Mouse (Mus musculus) stomach, embryonic 15.5 days (tissue): ENCODE results near the gene Matn4. TPM values are rescaled to one million over a fixed set of nuclear protein-coding genes. Genes with fewer than 3 reads are reported as not detected.

ENCODE experiments used
- ATAC-seq: fragments of 200-750 bp; cut with Nextera tagmentation; 2 replicates; pipeline ENCODE4 v1.8.0; 2017; ENCODE audit warnings: low read depth, moderate number of reproducible peaks, moderate TSS enrichment; ENCODE audit not compliant: insufficient read depth, low FRiP score
- H3K27ac ChIP-seq: fragments of 300-500 bp; sonication (generic); 2 replicates; pipeline ENCODE4 v1.5.1; 2015; ENCODE audit warnings: mild to moderate bottlenecking, inconsistent platforms
- H3K27me3 ChIP-seq: fragments of 300-500 bp; sonication (generic); replicated peaks from 2 replicates; pipeline ENCODE4 v1.6.1; 2015; ENCODE audit warnings: inconsistent platforms
- H3K36me3 ChIP-seq: fragments of 300-500 bp; sonication (generic); 2 replicates; pipeline ENCODE4 v1.6.1; 2015; ENCODE audit warnings: inconsistent platforms
- H3K4me1 ChIP-seq: fragments of 300-500 bp; sonication (generic); 2 replicates; pipeline ENCODE4 v1.6.1; 2015; ENCODE audit warnings: inconsistent platforms
- H3K4me2 ChIP-seq: fragments of 300-500 bp; sonication (generic); 2 replicates; pipeline ENCODE4 v1.6.1; 2015; ENCODE audit warnings: mild to moderate bottlenecking, inconsistent platforms
- H3K4me3 ChIP-seq: fragments of 300-500 bp; sonication (generic); replicated peaks from 2 replicates; pipeline ENCODE4 v1.5.1; 2015; ENCODE audit warnings: inconsistent platforms
- H3K9ac ChIP-seq: fragments of 300-500 bp; sonication (generic); 2 replicates; pipeline ENCODE4 v1.6.1; 2015; ENCODE audit warnings: inconsistent platforms
- H3K9me3 ChIP-seq: fragments of 300-500 bp; sonication (generic); 2 replicates; pipeline ENCODE4 v1.6.1; 2016; ENCODE audit warnings: inconsistent platforms
- WGBS: fragments of 180-500 bp; shearing (Covaris S2); methylation state at CpG from one replicate; pipeline ENCODE4 v1.1.7; 2015; 5-methylcytosine and 5-hydroxymethylcytosine counted together
- polyA plus RNA-seq: library from polyadenylated mRNA; unstranded; fragments of >200 nt; fragmentation: Nextera tagmentation; extraction: Ambion mirVana; gene quantifications from 2 replicates; pipeline ENCODE4 v1.2.1, GENCODE M21; 2015

Gene Matn4
- polyA plus RNA-seq, 1 experiment from 2014 or later = 12.4 TPM

DNA sequence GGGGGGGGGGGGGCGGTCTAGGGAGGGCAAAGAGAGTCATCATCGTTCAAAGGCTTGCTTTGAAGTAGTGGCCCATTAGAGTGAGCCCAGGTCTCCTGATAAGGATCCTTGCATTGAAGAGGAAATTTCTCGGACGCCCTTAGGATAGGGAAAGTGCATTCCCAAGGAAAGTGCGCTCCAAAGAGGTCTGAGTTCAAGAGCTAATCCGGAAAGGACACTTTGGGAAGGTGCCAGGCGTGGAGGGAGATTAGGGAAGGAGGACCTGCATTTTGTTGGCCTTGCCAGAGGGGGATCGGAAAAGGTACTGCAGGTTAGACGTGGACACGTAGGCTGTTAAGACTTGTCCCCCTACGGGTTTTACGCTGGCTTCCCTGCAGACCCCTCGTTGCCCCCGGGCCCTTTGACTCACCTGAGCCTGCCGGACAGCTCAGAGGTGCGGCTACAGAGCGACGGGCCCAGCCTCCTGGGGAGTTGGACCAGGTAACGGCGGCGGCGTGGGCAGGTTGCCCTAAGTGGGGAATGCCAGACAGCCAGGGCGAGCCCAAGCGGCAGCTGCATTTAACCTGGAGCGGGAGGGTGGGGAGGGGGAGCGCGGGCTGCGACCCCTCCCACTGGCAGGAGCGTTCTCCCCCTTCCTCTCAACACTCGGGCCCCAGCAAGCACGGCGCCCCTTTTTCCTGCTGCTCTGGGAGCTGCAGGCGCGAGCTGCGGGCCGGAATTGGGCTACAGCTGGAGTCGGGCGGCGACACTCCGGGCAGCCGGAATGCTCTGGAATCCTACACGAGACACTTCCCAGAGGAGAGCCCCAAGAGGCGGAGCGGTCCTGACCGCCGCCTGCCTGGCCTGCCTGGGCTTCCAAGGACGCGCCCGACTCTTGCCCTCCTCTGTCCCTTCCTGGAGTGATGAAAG lies 624 bp downstream of the Matn4 start:
- Histone ChIP-seq H3K4me3 (peak overlapping the region; percentile 42), H3K4me2 (peak overlapping the region; percentile 68), H3K27ac (no peak overlapping the region), H3K4me1 (peaks cover 27% of the 10 kb centered on the region), H3K9me3 (no peaks in the 10 kb centered on the region), H3K27me3 (peaks cover 75% of the 10 kb centered on the region), H3K9ac (peak overlapping the region; percentile 14), H3K36me3 (no peaks in the 10 kb centered on the region)
- ATAC-seq = no peak
- WGBS = 3% methylated on average over 49 of the region's 49 CpGs

DNA sequence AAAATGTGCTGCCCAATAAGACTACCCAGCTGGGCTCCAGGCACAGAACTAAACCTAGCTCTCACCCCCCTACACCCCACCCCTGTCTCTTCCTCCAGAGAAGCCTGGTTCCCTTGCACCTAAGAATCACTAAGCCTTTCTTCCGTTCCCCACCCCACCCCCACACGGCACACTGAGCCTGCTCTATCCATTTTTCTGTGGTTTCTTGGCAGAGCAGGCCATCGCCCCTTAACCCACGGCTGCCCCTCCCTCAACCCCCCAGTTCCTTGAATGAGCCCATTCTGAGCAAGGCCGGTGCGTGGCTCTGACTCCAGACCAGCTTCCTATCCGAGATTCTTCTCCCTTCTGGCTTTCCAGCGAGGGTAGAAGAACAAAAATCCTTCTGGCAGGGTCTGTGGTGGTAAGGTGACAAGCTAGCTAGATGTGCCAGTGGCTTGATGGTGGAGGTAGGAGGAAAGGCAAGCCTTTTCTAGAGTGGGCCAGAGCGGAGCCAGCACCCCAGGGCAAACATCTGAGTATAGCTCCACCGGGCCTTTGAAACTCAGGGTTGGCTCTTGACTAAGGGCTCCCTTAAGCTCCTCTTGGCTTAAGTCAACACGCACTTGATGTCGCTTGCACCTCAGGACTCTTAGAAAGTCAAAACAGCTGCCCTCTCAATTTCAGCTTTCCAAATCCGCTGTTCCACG lies 1.4 kb downstream of the Matn4 start:
- H3K4me1 ChIP-seq = peaks cover 27% of the 10 kb centered on the region
- peak overlapping the region; percentile 18; the same call in 1 of the 2 replicates for H3K27ac ChIP-seq
- no peak overlapping the region for H3K9ac ChIP-seq
- H3K4me2 ChIP-seq = peak overlapping the region; percentile 68; the same call in 1 of the 2 replicates
- peak overlapping the region; percentile 42 for H3K4me3 ChIP-seq
- no peaks in the 10 kb centered on the region for H3K9me3 ChIP-seq
- 21% methylated on average over 14 of the region's 14 CpGs for WGBS
- H3K36me3 ChIP-seq = no peaks in the 10 kb centered on the region
- peaks cover 78% of the 10 kb centered on the region for H3K27me3 ChIP-seq
- ATAC-seq = peak; percentile 9; the same call in 1 of the 2 replicates

DNA sequence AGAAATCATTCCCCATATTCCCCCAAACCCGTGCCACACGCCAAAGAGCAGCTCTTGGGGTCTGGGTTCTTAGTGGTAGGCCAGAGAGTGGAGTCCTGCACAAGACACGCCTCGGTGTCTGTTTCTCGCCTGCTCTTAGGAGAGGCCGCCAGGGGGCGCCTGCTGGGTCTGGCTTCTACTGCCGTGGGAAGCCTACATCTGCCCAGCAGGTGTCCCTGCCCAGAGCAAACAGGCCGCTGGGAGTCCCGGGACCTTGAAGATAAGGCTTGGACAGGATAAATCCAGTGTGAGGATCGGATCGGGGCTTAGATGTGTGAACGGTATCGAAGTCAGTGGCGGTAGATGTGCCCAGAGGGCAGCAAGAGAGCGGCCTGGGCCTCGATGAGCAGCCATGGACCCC lies 2.1 kb downstream of the Matn4 start, which contains the start of gene Rbpjl:
Gene Rbpjl, plus strand, starts transcription at position 236 of the 400 bp plus-strand sequence.
- H3K9ac ChIP-seq = no peak within 1 kb of the TSS
- peak within 1 kb of the TSS; percentile 42 for H3K4me3 ChIP-seq
- 5% methylated on average over 17 of the region's 17 CpGs for WGBS
- H3K4me1 ChIP-seq = peaks cover 27% of the 10 kb centered on the region
- peak; percentile 57 for ATAC-seq
- H3K4me2 ChIP-seq = peak within 1 kb of the TSS; percentile 68; the same call in 1 of the 2 replicates
- no peaks in the 10 kb centered on the region for H3K9me3 ChIP-seq
- H3K27me3 ChIP-seq = peaks cover 74% of the 10 kb centered on the region
- peak within 1 kb of the TSS; percentile 18; the same call in 1 of the 2 replicates for H3K27ac ChIP-seq
- H3K36me3 ChIP-seq = no peaks in the 10 kb centered on the region

- H3K4me3 ChIP-seq = no peak overlapping the region
- H3K9me3 ChIP-seq = no peaks in the 10 kb centered on the region
- no peak overlapping the region for H3K9ac ChIP-seq
- no peaks in the 10 kb centered on the region for H3K36me3 ChIP-seq
- no peak overlapping the region for H3K27ac ChIP-seq
- H3K4me1 ChIP-seq = peaks cover 5% of the 10 kb centered on the region; the same call in 1 of the 2 replicates
- no peak overlapping the region for H3K4me2 ChIP-seq
- H3K27me3 ChIP-seq = peaks cover 33% of the 10 kb centered on the region
- 70% methylated on average over 12 of the region's 12 CpGs for WGBS
- no peak for ATAC-seq
These were observed 8.0 kb downstream of the Matn4 start for GRCm38 (mm10) chr2:164396911-164397310.

DNA sequence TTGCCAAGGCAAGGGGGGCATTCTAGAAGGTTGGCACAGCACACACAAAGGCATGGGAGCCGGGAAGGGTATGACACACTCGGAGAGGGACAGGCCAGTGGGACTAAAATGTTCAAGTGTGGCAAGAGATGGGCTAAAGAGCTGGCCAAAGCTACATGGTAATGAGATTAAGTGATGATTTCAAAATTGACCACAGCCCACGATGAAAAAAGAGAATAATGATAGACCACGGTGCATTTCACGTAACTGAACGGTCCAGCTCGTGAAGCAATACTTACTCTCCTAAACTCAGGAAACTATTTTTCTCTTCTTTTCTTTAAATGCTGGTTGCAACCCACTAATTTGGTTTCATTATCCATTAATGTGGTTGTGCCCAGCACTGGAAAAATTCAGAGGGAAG lies 8.9 kb downstream of the Matn4 start:
- H3K9me3 ChIP-seq = no peaks in the 10 kb centered on the region
- H3K9ac ChIP-seq = no peak overlapping the region
- H3K4me3 ChIP-seq = no peak overlapping the region
- H3K4me2 ChIP-seq = no peak overlapping the region
- peaks cover 5% of the 10 kb centered on the region; the same call in 1 of the 2 replicates for H3K4me1 ChIP-seq
- no peak overlapping the region for H3K27ac ChIP-seq
- H3K27me3 ChIP-seq = peaks cover 25% of the 10 kb centered on the region
- ATAC-seq = no peak
- 90% methylated on average over 7 of the region's 7 CpGs for WGBS
- H3K36me3 ChIP-seq = no peaks in the 10 kb centered on the region

DNA sequence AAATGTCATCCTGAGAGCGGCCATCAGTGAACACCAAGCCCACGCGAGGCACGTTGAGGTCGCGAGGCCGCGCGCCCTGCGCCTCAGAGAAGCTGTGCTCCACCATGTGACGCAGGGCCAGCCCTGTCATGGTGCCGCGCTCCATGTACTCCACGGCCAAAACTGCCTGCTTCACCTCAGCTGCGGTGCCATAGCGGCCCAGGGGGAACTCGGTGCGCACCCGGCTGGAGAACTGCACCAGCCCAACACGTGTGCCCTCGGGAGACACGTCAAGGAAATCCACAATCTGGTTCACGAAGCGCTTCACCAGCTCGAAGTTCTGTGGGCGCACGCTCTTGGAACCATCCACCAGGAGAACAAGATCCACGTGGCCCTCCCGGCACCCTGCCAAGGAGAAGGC lies 11.8 kb downstream of the Matn4 start:
- Histone ChIP-seq H3K9ac (no peak overlapping the region), H3K4me2 (no peak overlapping the region), H3K4me1 (peaks cover 7% of the 10 kb centered on the region; the same call in 1 of the 2 replicates), H3K27ac (no peak overlapping the region), H3K4me3 (no peak overlapping the region), H3K27me3 (0 out of 2 replicates have a peak, but pooled peaks cover 3% of the 10 kb centered on the region), H3K9me3 (no peaks in the 10 kb centered on the region), H3K36me3 (no peaks in the 10 kb centered on the region)
- ATAC-seq = no peak
- WGBS = 75% methylated on average over 29 of the region's 29 CpGs

DNA sequence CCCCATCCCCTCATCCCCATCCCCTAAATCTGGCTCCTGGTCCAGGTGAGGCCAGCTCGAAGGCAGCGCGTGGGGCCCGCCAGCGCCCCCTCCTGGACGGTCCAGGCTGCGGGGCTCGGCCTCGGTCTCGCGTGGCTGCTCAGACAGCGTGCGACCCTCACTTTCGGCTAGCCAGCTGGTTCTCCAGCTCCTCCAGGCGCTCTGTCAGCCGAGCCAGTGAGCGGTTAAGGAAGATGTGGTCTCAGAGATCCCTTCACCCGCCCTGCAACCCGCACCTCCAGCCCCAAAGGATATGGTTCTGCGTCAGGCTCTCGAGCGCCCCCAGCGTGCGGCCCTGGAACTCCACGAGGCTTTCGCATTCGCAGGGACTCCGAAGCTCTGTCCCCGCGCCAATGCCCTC lies 15.5 kb downstream of the Matn4 start:
- Histone ChIP-seq H3K4me3 (peak overlapping the region; percentile 54), H3K4me2 (peak overlapping the region; percentile 95), H3K9ac (no peak overlapping the region), H3K36me3 (no peaks in the 10 kb centered on the region), H3K9me3 (no peaks in the 10 kb centered on the region), H3K27ac (no peak overlapping the region), H3K4me1 (peaks cover 13% of the 10 kb centered on the region; the same call in 1 of the 2 replicates), H3K27me3 (0 out of 2 replicates have a peak, but pooled peaks cover 11% of the 10 kb centered on the region)
- ATAC-seq = peak; percentile 37
- under 1% methylated on average over 30 of the region's 30 CpGs for WGBS

- peak within 1 kb of the TSS; percentile 95 for H3K4me2 ChIP-seq
- no peak for ATAC-seq
- no peaks in the 10 kb centered on the region for H3K36me3 ChIP-seq
- H3K4me3 ChIP-seq = peak within 1 kb of the TSS; percentile 54
- no peak within 1 kb of the TSS for H3K27ac ChIP-seq
- 2% methylated on average over 17 of the region's 17 CpGs for WGBS
- H3K4me1 ChIP-seq = peaks cover 13% of the 10 kb centered on the region; the same call in 1 of the 2 replicates
- H3K27me3 ChIP-seq = 0 out of 2 replicates have a peak, but pooled peaks cover 11% of the 10 kb centered on the region
- H3K9ac ChIP-seq = no peak within 1 kb of the TSS
- H3K9me3 ChIP-seq = no peaks in the 10 kb centered on the region
These were observed 15.9 kb downstream of the Matn4 start, which contains the start of gene Slpi for GRCm38 (mm10) chr2:164389020-164389419. Slpi (minus strand) TSS chr2:164389095.

GRCm38 (mm10) chr2:164386953-164387352 lies 18.0 kb downstream of the Matn4 start:
- Histone ChIP-seq H3K4me1 (peaks cover 13% of the 10 kb centered on the region; the same call in 1 of the 2 replicates), H3K9me3 (no peaks in the 10 kb centered on the region), H3K36me3 (no peaks in the 10 kb centered on the region), H3K27ac (no peak overlapping the region), H3K27me3 (0 out of 2 replicates have a peak, but pooled peaks cover 8% of the 10 kb centered on the region), H3K4me3 (no peak overlapping the region), H3K4me2 (no peak overlapping the region), H3K9ac (no peak overlapping the region)
- 23% methylated on average over 8 of the region's 8 CpGs for WGBS
- ATAC-seq = no peak

- Histone ChIP-seq H3K36me3 (no peaks in the 10 kb centered on the region), H3K4me1 (peaks cover 13% of the 10 kb centered on the region; the same call in 1 of the 2 replicates), H3K27ac (no peak overlapping the region), H3K27me3 (0 out of 2 replicates have a peak, but pooled peaks cover 8% of the 10 kb centered on the region), H3K9me3 (no peaks in the 10 kb centered on the region), H3K4me3 (no peak overlapping the region), H3K9ac (no peak overlapping the region), H3K4me2 (peak overlapping the region; percentile 24)
- 13% methylated on average over 18 of the region's 18 CpGs for WGBS
- ATAC-seq = peak; percentile 59; the same call in 1 of the 2 replicates
These were observed 18.8 kb downstream of the Matn4 start for GRCm38 (mm10) chr2:164385927-164386763.
